Mouse (Mus musculus) embryonic fibroblast, embryonic 13.5 days (primary cell): ENCODE measurements around the gene Fbxl7.

Experiments
- CTCF ChIP-seq: IDR thresholded peaks from 2 replicates; pipeline ENCODE4 v1.5.1; 2011; ENCODE audit warnings: mild to moderate bottlenecking, control low read depth, low read length, moderate library complexity, borderline replicate concordance; ENCODE audit not compliant: insufficient read depth
- POLR2A ChIP-seq: IDR thresholded peaks from 2 replicates; pipeline ENCODE4 v1.6.1; 2011; ENCODE audit warnings: low read depth, mild to moderate bottlenecking, control low read depth, low read length, moderate library complexity

DNA sequence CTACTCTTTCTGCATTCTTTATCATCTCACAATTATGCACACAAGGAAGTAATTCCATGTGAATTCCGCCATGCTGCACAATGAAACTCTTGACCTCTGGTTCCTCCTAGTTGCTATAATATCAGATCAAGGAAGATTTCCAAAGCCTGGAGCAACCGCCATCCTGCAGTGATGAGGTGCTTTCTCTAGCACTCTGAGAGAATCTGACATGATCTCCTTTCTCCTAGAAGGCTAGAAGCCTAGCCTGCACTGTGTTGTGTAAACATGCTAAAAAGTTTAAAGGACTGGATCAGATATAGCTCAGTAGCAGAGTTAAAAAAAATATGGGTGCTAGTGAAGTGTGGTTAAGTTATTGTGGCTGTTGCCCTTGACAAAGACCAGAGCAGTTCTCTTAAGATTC lies 33.2 kb downstream of the Fbxl7 start:
- TF ChIP-seq POLR2A (no peak), CTCF (no peak)
